Mouse (Mus musculus) limb, embryonic 12.5 days (tissue): ENCODE measurements around the gene Sema6b. TPM values are rescaled to one million over a fixed set of nuclear protein-coding genes. Genes with fewer than 3 reads are reported as not detected.

Experiments used
- ATAC-seq: fragments of 200-750 bp; cut with Nextera tagmentation; 2 replicates; pipeline ENCODE4 v1.8.0; 2017; ENCODE audit warnings: low read depth, moderate TSS enrichment; ENCODE audit not compliant: insufficient number of reproducible peaks, insufficient read depth, low FRiP score, low TSS enrichment
- H3K27ac ChIP-seq: fragments of 300-500 bp; sonication (generic); 2 replicates; pipeline ENCODE4 v1.5.1; 2016; ENCODE audit warnings: mild to moderate bottlenecking, moderate library complexity
- H3K27me3 ChIP-seq: fragments of 300-500 bp; sonication (generic); 2 replicates; pipeline ENCODE4 v1.6.1; 2016; ENCODE audit warnings: mild to moderate bottlenecking, moderate library complexity
- H3K36me3 ChIP-seq: fragments of 300-500 bp; sonication (generic); 2 replicates; pipeline ENCODE4 v1.6.1; 2016; ENCODE audit warnings: mild to moderate bottlenecking, moderate library complexity
- H3K4me1 ChIP-seq: fragments of 300-500 bp; sonication (generic); replicated peaks from 2 replicates; pipeline ENCODE4 v1.6.1; 2016
- H3K4me2 ChIP-seq: fragments of 300-500 bp; sonication (generic); 2 replicates; pipeline ENCODE4 v1.6.1; 2016; ENCODE audit warnings: mild to moderate bottlenecking, moderate library complexity
- H3K4me3 ChIP-seq: fragments of 300-500 bp; sonication (generic); replicated peaks from 2 replicates; pipeline ENCODE4 v1.5.1; 2016; ENCODE audit warnings: mild to moderate bottlenecking
- H3K9ac ChIP-seq: fragments of 300-500 bp; sonication (generic); replicated peaks from 2 replicates; pipeline ENCODE4 v1.6.1; 2016; ENCODE audit warnings: mild to moderate bottlenecking, moderate library complexity
- H3K9me3 ChIP-seq: fragments of 300-500 bp; sonication (generic); 2 replicates; pipeline ENCODE4 v1.6.1; 2016; ENCODE audit warnings: mild to moderate bottlenecking, moderate library complexity
- WGBS: fragments of 180-500 bp; shearing (Covaris S2); methylation state at CpG from one replicate; pipeline ENCODE4 v1.1.7; 2016; 5-methylcytosine and 5-hydroxymethylcytosine counted together
- polyA plus RNA-seq: library from polyadenylated mRNA; unstranded; fragments of >200 nt; fragmentation: Nextera tagmentation; extraction: Ambion mirVana; gene quantifications from 2 replicates; pipeline ENCODE4 v1.2.1, GENCODE M21; 2016

Sema6b gene
- polyA plus RNA-seq, 1 experiment from 2014 or later = 3.1 TPM

- WGBS = 68% methylated on average over 11 of the region's 11 CpGs
- Histone ChIP-seq H3K4me1 (peaks cover 14% of the 10 kb centered on the region), H3K4me2 (no peak overlapping the region), H3K9me3 (no peaks in the 10 kb centered on the region), H3K9ac (no peak overlapping the region; the same call in 1 of the 2 replicates), H3K27me3 (no peaks in the 10 kb centered on the region), H3K4me3 (no peak overlapping the region), H3K36me3 (no peaks in the 10 kb centered on the region), H3K27ac (no peak overlapping the region)
- no peak for ATAC-seq
Observed at GRCm38 (mm10) chr17:56165671-56166070, 25.5 kb upstream of the Sema6b start.

DNA sequence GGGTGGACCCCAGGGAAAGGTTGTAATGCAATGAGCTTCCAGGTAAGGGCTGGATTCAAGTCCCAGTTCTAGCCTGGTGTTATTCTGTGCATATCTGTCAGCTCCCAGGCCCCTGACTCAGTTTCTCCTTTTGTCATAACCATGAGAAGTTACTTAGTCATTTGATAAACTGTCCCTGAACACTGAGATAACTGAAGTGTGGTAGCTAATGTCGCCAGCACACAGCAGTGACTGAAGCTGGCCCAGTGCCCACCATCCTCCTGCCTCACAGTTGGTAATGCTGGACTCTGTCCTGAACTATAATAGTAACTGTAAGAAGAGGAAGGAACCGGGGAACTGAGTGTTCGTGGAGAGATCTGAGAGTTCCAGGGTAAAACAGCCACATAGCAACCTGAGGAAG, 24.4 kb upstream of the Sema6b start:
- no peaks in the 10 kb centered on the region for H3K9me3 ChIP-seq
- peaks cover under 1% of the 10 kb centered on the region for H3K27me3 ChIP-seq
- no peak overlapping the region for H3K27ac ChIP-seq
- H3K4me3 ChIP-seq = no peak overlapping the region
- no peaks in the 10 kb centered on the region for H3K36me3 ChIP-seq
- ATAC-seq = no peak
- H3K4me2 ChIP-seq = no peak overlapping the region
- H3K4me1 ChIP-seq = peaks cover 14% of the 10 kb centered on the region
- no peak overlapping the region for H3K9ac ChIP-seq
- WGBS = 81% methylated on average over 3 of the region's 3 CpGs

DNA sequence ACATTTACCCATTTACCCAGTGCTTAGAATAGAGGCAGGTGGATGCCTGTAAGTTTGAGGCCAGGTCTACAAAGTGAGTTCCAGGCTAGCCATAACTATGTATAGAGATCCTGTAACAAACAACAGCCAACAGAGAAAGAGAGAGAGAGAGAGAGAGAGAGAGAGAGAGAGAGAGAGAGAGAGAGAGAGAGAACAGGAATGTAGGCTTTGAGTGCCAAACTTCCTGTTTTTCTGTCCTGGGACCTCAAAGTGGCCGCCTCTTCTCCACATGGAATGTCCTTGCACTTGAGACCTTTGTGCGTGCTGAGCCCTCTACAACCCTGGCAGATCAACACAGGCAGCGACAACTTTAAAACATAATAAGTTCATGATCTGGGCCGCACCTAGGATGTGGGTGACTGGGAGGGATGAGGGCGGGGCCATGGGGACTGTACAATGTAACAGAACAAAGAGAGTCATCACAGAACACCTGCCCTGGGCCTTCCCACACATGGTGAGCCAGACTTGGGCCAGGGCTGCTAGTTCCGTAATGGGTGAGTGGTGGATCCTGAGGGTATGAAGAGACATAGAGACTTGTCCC, 23.5 kb upstream of the Sema6b start:
- Histone ChIP-seq H3K36me3 (no peaks in the 10 kb centered on the region), H3K4me3 (no peak overlapping the region), H3K9ac (no peak overlapping the region), H3K9me3 (no peaks in the 10 kb centered on the region), H3K27ac (no peak overlapping the region), H3K27me3 (peaks cover 10% of the 10 kb centered on the region), H3K4me2 (peak overlapping the region; percentile 75), H3K4me1 (peaks cover 14% of the 10 kb centered on the region)
- WGBS = 80% methylated on average over 6 of the region's 6 CpGs
- ATAC-seq = no peak

DNA sequence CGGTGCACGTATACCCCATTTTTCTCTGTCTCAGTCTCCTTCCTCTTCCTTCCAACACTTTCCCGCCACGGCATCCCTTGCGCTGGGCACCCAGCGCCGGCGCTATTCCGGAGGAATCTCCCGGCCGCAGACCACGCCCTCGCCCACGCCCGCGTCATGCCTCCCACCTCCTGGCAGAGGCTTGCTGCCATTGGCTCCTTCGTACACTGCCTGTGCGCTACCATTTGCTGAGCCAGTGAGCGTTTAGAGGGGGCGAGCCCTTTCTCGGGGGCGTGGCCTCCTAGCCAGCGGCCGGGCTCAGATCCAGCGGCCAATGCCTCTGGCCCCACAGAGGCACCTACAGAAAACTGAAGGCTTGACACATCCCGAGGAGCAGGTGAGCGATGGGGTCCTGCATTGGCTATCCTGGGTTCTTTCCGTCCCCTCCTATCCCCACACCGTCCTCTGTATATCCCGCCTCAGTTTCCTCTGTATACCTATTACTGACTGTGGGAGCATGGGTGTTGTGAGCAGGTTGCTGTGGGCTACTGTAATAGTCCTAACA, 22.2 kb upstream of the Sema6b start, which contains the start of gene Tnfaip8l1:
Gene Tnfaip8l1, plus strand, starts transcription at position 247 of the 544 bp plus-strand sequence.
- Histone ChIP-seq H3K27me3 (peaks cover 23% of the 10 kb centered on the region), H3K4me3 (peak within 1 kb of the TSS; percentile 49), H3K27ac (0 out of 2 replicates have a peak within 1 kb of the TSS, but pooled peaks have one; percentile 17), H3K4me1 (peaks cover 14% of the 10 kb centered on the region), H3K4me2 (peak within 1 kb of the TSS; percentile 75), H3K36me3 (no peaks in the 10 kb centered on the region), H3K9ac (peak within 1 kb of the TSS; percentile 62), H3K9me3 (no peaks in the 10 kb centered on the region)
- peak; percentile 96 for ATAC-seq
- 1% methylated on average over 30 of the region's 30 CpGs for WGBS

DNA sequence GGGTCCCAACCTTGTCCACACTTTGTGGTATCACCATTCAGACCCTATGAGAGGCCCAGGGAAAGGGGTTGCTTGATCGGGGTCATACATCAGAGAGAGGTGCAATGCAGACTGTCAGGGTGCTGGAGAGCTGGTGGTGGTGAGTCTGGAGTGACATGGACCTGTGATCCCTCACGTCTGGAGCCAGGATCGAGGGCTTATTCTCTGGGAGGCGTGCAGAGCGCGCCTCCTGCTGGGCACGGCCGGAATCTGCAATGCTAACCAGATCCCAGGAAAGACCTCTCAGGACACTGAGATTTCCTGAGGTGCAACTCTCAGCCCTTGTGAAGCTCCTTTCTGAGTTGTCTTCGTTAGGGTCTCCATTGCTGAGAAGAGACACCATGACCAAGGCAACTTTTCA, 19.6 kb upstream of the Sema6b start:
- ATAC-seq = no peak
- no peaks in the 10 kb centered on the region for H3K36me3 ChIP-seq
- H3K9me3 ChIP-seq = no peaks in the 10 kb centered on the region
- H3K9ac ChIP-seq = no peak overlapping the region
- peaks cover 14% of the 10 kb centered on the region for H3K4me1 ChIP-seq
- peaks cover 48% of the 10 kb centered on the region for H3K27me3 ChIP-seq
- H3K4me2 ChIP-seq = no peak overlapping the region
- WGBS = 1% methylated on average over 9 of the region's 9 CpGs
- H3K27ac ChIP-seq = no peak overlapping the region
- no peak overlapping the region for H3K4me3 ChIP-seq

- ATAC-seq = no peak
- no peak overlapping the region for H3K9ac ChIP-seq
- no peaks in the 10 kb centered on the region for H3K9me3 ChIP-seq
- peaks cover 91% of the 10 kb centered on the region for H3K27me3 ChIP-seq
- H3K27ac ChIP-seq = no peak overlapping the region
- WGBS = 35% methylated on average over 9 of the region's 9 CpGs
- no peaks in the 10 kb centered on the region for H3K36me3 ChIP-seq
- H3K4me2 ChIP-seq = no peak overlapping the region
- no peak overlapping the region for H3K4me3 ChIP-seq
- peaks cover 15% of the 10 kb centered on the region for H3K4me1 ChIP-seq
Observed at GRCm38 (mm10) chr17:56153643-56154042, 13.5 kb upstream of the Sema6b start.

- Histone ChIP-seq H3K4me2 (no peak overlapping the region), H3K27ac (no peak overlapping the region), H3K36me3 (no peaks in the 10 kb centered on the region), H3K9ac (no peak overlapping the region), H3K9me3 (no peaks in the 10 kb centered on the region), H3K27me3 (peaks cover 91% of the 10 kb centered on the region), H3K4me3 (no peak overlapping the region), H3K4me1 (peaks cover 21% of the 10 kb centered on the region)
- ATAC-seq = no peak
- WGBS = 29% methylated on average over 2 of the region's 2 CpGs
Observed at GRCm38 (mm10) chr17:56149897-56150296, 9.8 kb upstream of the Sema6b start.

DNA sequence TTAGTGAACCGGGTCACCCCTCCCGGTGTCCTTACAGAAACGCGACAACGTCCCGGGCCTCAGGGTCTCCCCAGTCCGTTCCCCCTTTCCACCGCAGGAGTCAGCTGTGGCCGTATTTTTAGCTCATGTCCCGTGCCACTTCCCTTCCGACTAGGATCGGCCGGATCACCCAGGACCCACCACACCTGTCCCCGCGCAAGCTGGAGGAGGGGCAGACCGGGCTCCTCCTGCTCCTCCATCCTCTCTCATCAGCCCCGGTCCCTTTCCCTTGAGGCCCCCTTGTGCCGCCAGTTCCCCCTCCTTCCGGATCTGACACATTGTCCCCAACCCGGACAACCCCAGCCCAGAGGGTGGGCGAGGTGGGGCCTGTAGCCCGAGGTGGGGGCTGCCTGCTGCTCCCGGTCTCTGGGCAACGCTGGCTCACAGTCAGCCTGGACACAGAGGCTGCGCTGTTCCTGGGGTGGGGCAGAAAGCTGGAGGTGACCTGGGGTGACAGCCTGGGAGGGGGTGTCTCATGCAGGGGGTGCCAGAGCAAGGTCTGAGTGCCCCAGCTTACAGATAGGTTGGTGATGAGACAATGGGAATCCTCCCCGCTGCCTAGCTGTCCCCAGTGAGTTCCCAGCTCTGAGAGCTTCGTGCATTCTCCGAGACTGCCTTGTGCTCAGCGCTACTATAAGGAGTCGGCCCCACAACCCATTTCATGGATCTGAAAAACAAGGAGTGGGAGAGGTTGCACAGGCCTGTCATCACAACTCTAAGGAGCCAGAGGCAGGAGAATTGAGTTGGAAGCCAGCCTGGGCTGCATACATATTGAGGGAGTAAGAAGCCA, 8.9 kb upstream of the Sema6b start:
- H3K36me3 ChIP-seq = no peaks in the 10 kb centered on the region
- H3K4me1 ChIP-seq = peaks cover 21% of the 10 kb centered on the region
- H3K9ac ChIP-seq = peak overlapping the region; percentile 23; the same call in 1 of the 2 replicates
- H3K27ac ChIP-seq = no peak overlapping the region
- ATAC-seq = no peak; the same call in 1 of the 2 replicates
- H3K4me3 ChIP-seq = peak overlapping the region; percentile 18
- no peaks in the 10 kb centered on the region for H3K9me3 ChIP-seq
- 2% methylated on average over 30 of the region's 30 CpGs for WGBS
- peak overlapping the region; percentile 42 for H3K4me2 ChIP-seq
- peaks cover 92% of the 10 kb centered on the region for H3K27me3 ChIP-seq

- Histone ChIP-seq H3K27me3 (peaks cover 92% of the 10 kb centered on the region), H3K9ac (no peak overlapping the region; the same call in 1 of the 2 replicates), H3K9me3 (no peaks in the 10 kb centered on the region), H3K27ac (no peak overlapping the region), H3K4me2 (peak overlapping the region; percentile 42), H3K4me1 (peaks cover 13% of the 10 kb centered on the region; the same call in 1 of the 2 replicates), H3K36me3 (no peaks in the 10 kb centered on the region), H3K4me3 (peak overlapping the region; percentile 18)
- WGBS = 15% methylated on average over 9 of the region's 9 CpGs
- ATAC-seq = no peak
Observed at GRCm38 (mm10) chr17:56148280-56148679, 8.1 kb upstream of the Sema6b start.

DNA sequence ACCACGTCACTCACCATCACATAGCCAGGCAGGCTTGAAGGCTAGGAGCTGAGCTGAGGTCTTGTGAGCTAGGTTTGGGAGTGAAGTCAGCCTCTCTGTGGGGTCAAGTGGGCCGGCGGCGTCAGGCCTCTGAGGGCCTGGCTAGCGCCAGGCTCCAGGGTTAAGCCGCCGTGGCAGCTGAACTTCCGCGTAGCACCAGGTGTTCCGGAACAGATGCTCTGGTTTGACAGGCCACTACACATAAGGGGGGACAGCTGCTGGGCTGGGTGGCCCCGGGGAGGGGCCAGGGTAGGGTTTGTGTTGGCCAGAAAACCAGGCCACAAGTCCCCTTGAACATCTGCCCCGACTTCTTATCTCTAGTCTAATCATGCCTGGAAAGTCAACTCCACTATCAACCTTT, 7.3 kb upstream of the Sema6b start:
- no peak for ATAC-seq
- Histone ChIP-seq H3K4me1 (peaks cover 14% of the 10 kb centered on the region), H3K27me3 (peaks cover 96% of the 10 kb centered on the region), H3K27ac (no peak overlapping the region), H3K36me3 (no peaks in the 10 kb centered on the region), H3K9me3 (no peaks in the 10 kb centered on the region), H3K4me2 (no peak overlapping the region), H3K9ac (no peak overlapping the region), H3K4me3 (no peak overlapping the region)
- WGBS = 43% methylated on average over 12 of the region's 12 CpGs

- H3K27ac ChIP-seq = no peak overlapping the region
- no peak overlapping the region for H3K4me3 ChIP-seq
- peaks cover 27% of the 10 kb centered on the region for H3K4me1 ChIP-seq
- WGBS = 9% methylated on average over 9 of the region's 9 CpGs
- no peak for ATAC-seq
- H3K9me3 ChIP-seq = no peaks in the 10 kb centered on the region
- H3K36me3 ChIP-seq = no peaks in the 10 kb centered on the region
- H3K9ac ChIP-seq = no peak overlapping the region
- H3K27me3 ChIP-seq = peaks cover 100% of the 10 kb centered on the region
- H3K4me2 ChIP-seq = no peak overlapping the region
Observed at GRCm38 (mm10) chr17:56146131-56146530, 6.0 kb upstream of the Sema6b start.
